Mouse (Mus musculus) E14TG2a.4 (cell line): ENCODE measurements at regions not wholly inside any gene's neighbourhood (a gene's known extent, or its start where the extent isn't known, plus 50 kb on each side); places are given as distances from the start of the nearest gene placed in this dataset.

ENCODE experiments used
- CTCF ChIP-seq: conservative IDR thresholded peaks from 2 replicates; pipeline ENCODE4 v1.5.1; 2014; ENCODE audit warnings: low read length
- POU5F1 ChIP-seq: IDR thresholded peaks from 2 replicates; pipeline ENCODE4 v1.6.1; 2014; ENCODE audit warnings: low read length, borderline replicate concordance

GRCm38 (mm10) chr2:137981766-137982165 lies 274.6 kb upstream of the Btbd3 start:
- no peak for TF ChIP-seq CTCF
- no peak for TF ChIP-seq POU5F1
